Mouse (Mus musculus) neural tube, embryonic 15.5 days (tissue): ENCODE results near the gene Slc22a2. TPM values are rescaled to one million over a fixed set of nuclear protein-coding genes. Genes with fewer than 3 reads are reported as not detected.

Experiments
- ATAC-seq: fragments of 200-750 bp; cut with Nextera tagmentation; 2 replicates; pipeline ENCODE4 v1.8.0; 2017; ENCODE audit warnings: mild to moderate bottlenecking, moderate TSS enrichment, moderate library complexity; ENCODE audit not compliant: low FRiP score
- H3K27ac ChIP-seq: fragments of 300-500 bp; sonication (generic); replicated peaks from 2 replicates; pipeline ENCODE4 v1.5.1; 2015; ENCODE audit warnings: mild to moderate bottlenecking, inconsistent platforms
- H3K27me3 ChIP-seq: fragments of 300-500 bp; sonication (generic); replicated peaks from 2 replicates; pipeline ENCODE4 v1.6.1; 2015; ENCODE audit warnings: inconsistent platforms
- H3K36me3 ChIP-seq: fragments of 300-500 bp; sonication (generic); 2 replicates; pipeline ENCODE4 v1.6.1; 2015; ENCODE audit warnings: inconsistent platforms
- H3K4me1 ChIP-seq: fragments of 300-500 bp; sonication (generic); 2 replicates; pipeline ENCODE4 v1.6.1; 2015; ENCODE audit warnings: inconsistent platforms
- H3K4me2 ChIP-seq: fragments of 300-500 bp; sonication (generic); 2 replicates; pipeline ENCODE4 v1.6.1; 2015; ENCODE audit warnings: inconsistent platforms, mild to moderate bottlenecking, moderate library complexity
- H3K4me3 ChIP-seq: fragments of 300-500 bp; sonication (generic); replicated peaks from 2 replicates; pipeline ENCODE4 v1.5.1; 2015; ENCODE audit warnings: mild to moderate bottlenecking, inconsistent platforms
- H3K9ac ChIP-seq: fragments of 300-500 bp; sonication (generic); replicated peaks from 2 replicates; pipeline ENCODE4 v1.6.1; 2015; ENCODE audit warnings: mild to moderate bottlenecking, inconsistent platforms
- H3K9me3 ChIP-seq: fragments of 300-500 bp; sonication (generic); replicated peaks from 2 replicates; pipeline ENCODE4 v1.6.1; 2016; ENCODE audit warnings: inconsistent platforms
- WGBS: fragments of 180-500 bp; shearing (Covaris S2); methylation state at CpG from one replicate; pipeline ENCODE4 v1.1.7; 2015; ENCODE audit warnings: mixed read lengths; 5-methylcytosine and 5-hydroxymethylcytosine counted together
- polyA plus RNA-seq: library from polyadenylated mRNA; unstranded; fragments of >200 nt; fragmentation: Nextera tagmentation; extraction: Ambion mirVana; gene quantifications from 2 replicates; pipeline ENCODE4 v1.2.1, GENCODE M21; 2015

Gene Slc22a2
- polyA plus RNA-seq, 1 experiment from 2014 or later: 0.24 TPM

GRCm38 (mm10) chr17:12590911-12591625 lies 7.1 kb downstream of the Slc22a2 start:
- Histone ChIP-seq H3K27me3 (no peaks in the 10 kb centered on the region), H3K27ac (no peak overlapping the region), H3K9ac (no peak overlapping the region), H3K4me3 (no peak overlapping the region), H3K4me1 (peaks cover 5% of the 10 kb centered on the region), H3K9me3 (no peaks in the 10 kb centered on the region), H3K4me2 (no peak overlapping the region), H3K36me3 (no peaks in the 10 kb centered on the region)
- no peak for ATAC-seq
- WGBS: 88% methylated on average over 4 of the region's 4 CpGs

- Histone ChIP-seq H3K9ac (no peak overlapping the region), H3K9me3 (no peaks in the 10 kb centered on the region), H3K36me3 (no peaks in the 10 kb centered on the region), H3K4me3 (no peak overlapping the region), H3K27ac (no peak overlapping the region), H3K4me2 (no peak overlapping the region), H3K27me3 (no peaks in the 10 kb centered on the region), H3K4me1 (no peaks in the 10 kb centered on the region)
- 72% methylated on average over 13 of the region's 13 CpGs for WGBS
- ATAC-seq: no peak
Measured at GRCm38 (mm10) chr17:12595846-12596515, 12.0 kb downstream of the Slc22a2 start.

GRCm38 (mm10) chr17:12606634-12607033 lies 22.7 kb downstream of the Slc22a2 start:
- H3K36me3 ChIP-seq: no peaks in the 10 kb centered on the region
- no peaks in the 10 kb centered on the region for H3K9me3 ChIP-seq
- H3K27ac ChIP-seq: no peak overlapping the region
- no peaks in the 10 kb centered on the region for H3K27me3 ChIP-seq
- no peaks in the 10 kb centered on the region for H3K4me1 ChIP-seq
- H3K4me3 ChIP-seq: no peak overlapping the region
- no peak overlapping the region for H3K9ac ChIP-seq
- WGBS: 89% methylated on average over 1 of the region's 1 CpGs
- H3K4me2 ChIP-seq: no peak overlapping the region
- no peak for ATAC-seq

- no peak overlapping the region for H3K4me3 ChIP-seq
- H3K4me2 ChIP-seq: no peak overlapping the region
- no peaks in the 10 kb centered on the region for H3K36me3 ChIP-seq
- ATAC-seq: no peak
- H3K9ac ChIP-seq: no peak overlapping the region
- no peak overlapping the region for H3K27ac ChIP-seq
- no peaks in the 10 kb centered on the region for H3K27me3 ChIP-seq
- no peaks in the 10 kb centered on the region for H3K9me3 ChIP-seq
- H3K4me1 ChIP-seq: no peaks in the 10 kb centered on the region
Measured at GRCm38 (mm10) chr17:12607202-12607601, 23.3 kb downstream of the Slc22a2 start.

- Histone ChIP-seq H3K9me3 (no peaks in the 10 kb centered on the region), H3K4me2 (no peak overlapping the region), H3K27ac (no peak overlapping the region), H3K27me3 (no peaks in the 10 kb centered on the region), H3K4me3 (no peak overlapping the region), H3K36me3 (no peaks in the 10 kb centered on the region), H3K4me1 (no peaks in the 10 kb centered on the region), H3K9ac (no peak overlapping the region)
- no peak for ATAC-seq
- 91% methylated on average over 15 of the region's 15 CpGs for WGBS
Measured at GRCm38 (mm10) chr17:12614511-12615385, 30.8 kb downstream of the Slc22a2 start.

GRCm38 (mm10) chr17:12615429-12615828 lies 31.5 kb downstream of the Slc22a2 start:
- Histone ChIP-seq H3K36me3 (no peaks in the 10 kb centered on the region), H3K27ac (no peak overlapping the region), H3K27me3 (no peaks in the 10 kb centered on the region), H3K4me3 (no peak overlapping the region), H3K4me2 (no peak overlapping the region), H3K4me1 (no peaks in the 10 kb centered on the region), H3K9me3 (no peaks in the 10 kb centered on the region), H3K9ac (no peak overlapping the region)
- ATAC-seq: no peak
- WGBS: 77% methylated on average over 4 of the region's 4 CpGs

- Histone ChIP-seq H3K27ac (no peak overlapping the region), H3K4me1 (no peaks in the 10 kb centered on the region), H3K4me2 (no peak overlapping the region), H3K27me3 (no peaks in the 10 kb centered on the region), H3K9me3 (no peaks in the 10 kb centered on the region), H3K4me3 (no peak overlapping the region), H3K9ac (no peak overlapping the region), H3K36me3 (no peaks in the 10 kb centered on the region)
- WGBS: 83% methylated on average over 2 of the region's 2 CpGs
- ATAC-seq: no peak
Measured at GRCm38 (mm10) chr17:12619641-12620040, 35.7 kb downstream of the Slc22a2 start.

- Histone ChIP-seq H3K27me3 (no peaks in the 10 kb centered on the region), H3K4me3 (no peak overlapping the region), H3K9ac (no peak overlapping the region), H3K4me2 (no peak overlapping the region), H3K27ac (no peak overlapping the region), H3K36me3 (no peaks in the 10 kb centered on the region), H3K4me1 (no peaks in the 10 kb centered on the region), H3K9me3 (no peaks in the 10 kb centered on the region)
- WGBS: 87% methylated on average over 4 of the region's 4 CpGs
- no peak for ATAC-seq
Measured at GRCm38 (mm10) chr17:12627983-12628382, 44.1 kb downstream of the Slc22a2 start.

GRCm38 (mm10) chr17:12630976-12631730 lies 47.2 kb downstream of the Slc22a2 start:
- Histone ChIP-seq H3K9ac (no peak overlapping the region), H3K27ac (no peak overlapping the region), H3K4me2 (no peak overlapping the region), H3K27me3 (no peaks in the 10 kb centered on the region), H3K4me3 (no peak overlapping the region), H3K9me3 (no peaks in the 10 kb centered on the region), H3K4me1 (0 out of 2 replicates have a peak, but pooled peaks cover 2% of the 10 kb centered on the region), H3K36me3 (no peaks in the 10 kb centered on the region)
- 66% methylated on average over 6 of the region's 6 CpGs for WGBS
- no peak for ATAC-seq

- ATAC-seq: no peak
- H3K4me3 ChIP-seq: no peak overlapping the region
- H3K4me2 ChIP-seq: no peak overlapping the region
- H3K4me1 ChIP-seq: 0 out of 2 replicates have a peak, but pooled peaks cover 2% of the 10 kb centered on the region
- H3K9me3 ChIP-seq: no peaks in the 10 kb centered on the region
- H3K9ac ChIP-seq: no peak overlapping the region
- 47% methylated on average over 7 of the region's 7 CpGs for WGBS
- no peaks in the 10 kb centered on the region for H3K27me3 ChIP-seq
- no peak overlapping the region for H3K27ac ChIP-seq
- H3K36me3 ChIP-seq: no peaks in the 10 kb centered on the region
Measured at GRCm38 (mm10) chr17:12631771-12632600, 48.1 kb downstream of the Slc22a2 start.
